Mouse (Mus musculus) midbrain, embryonic 14.5 days (tissue): ENCODE data around the gene Gm11111. TPM values are rescaled to one million over a fixed set of nuclear protein-coding genes. Genes with fewer than 3 reads are reported as not detected.

Source experiments
- ATAC-seq: fragments of 200-750 bp; cut with Nextera tagmentation; 2 replicates; pipeline ENCODE4 v1.8.0; 2017; ENCODE audit warnings: moderate number of reproducible peaks, moderate library complexity; ENCODE audit not compliant: low FRiP score, low TSS enrichment
- DNase-seq: peaks from one replicate; pipeline ENCODE4 v3.0.0-alpha.2; 2015
- H3K27ac ChIP-seq: fragments of 300-500 bp; sonication (generic); replicated peaks from 2 replicates; pipeline ENCODE4 v1.5.1; 2014; ENCODE audit warnings: mild to moderate bottlenecking, low read depth, low read length, moderate library complexity
- H3K27me3 ChIP-seq: fragments of 300-500 bp; sonication (generic); 2 replicates; pipeline ENCODE4 v1.6.1; 2014; ENCODE audit warnings: low read length, control low read depth, mixed read lengths; ENCODE audit not compliant: control insufficient read depth, insufficient read depth
- H3K36me3 ChIP-seq: fragments of 300-500 bp; sonication (generic); 2 replicates; pipeline ENCODE4 v1.6.1; 2014; ENCODE audit warnings: low read length, control low read depth; ENCODE audit not compliant: control insufficient read depth, insufficient read depth
- H3K4me1 ChIP-seq: fragments of 300-500 bp; sonication (generic); 2 replicates; pipeline ENCODE4 v1.6.1; 2014; ENCODE audit warnings: mild to moderate bottlenecking, antibody characterized with exemption, low read length, control low read depth; ENCODE audit not compliant: control insufficient read depth, insufficient read depth
- H3K4me2 ChIP-seq: fragments of 300-500 bp; sonication (generic); 2 replicates; pipeline ENCODE4 v1.6.1; 2014; ENCODE audit warnings: mild to moderate bottlenecking, low read length, moderate library complexity
- H3K4me3 ChIP-seq: fragments of 300-500 bp; sonication (generic); replicated peaks from 2 replicates; pipeline ENCODE4 v1.5.1; 2014; ENCODE audit warnings: low read depth, low read length
- H3K9ac ChIP-seq: fragments of 300-500 bp; sonication (generic); replicated peaks from 2 replicates; pipeline ENCODE4 v1.6.1; 2014; ENCODE audit warnings: mild to moderate bottlenecking, low read length, moderate library complexity
- H3K9me3 ChIP-seq: fragments of 300-500 bp; sonication (generic); 2 replicates; pipeline ENCODE4 v1.6.1; 2016; ENCODE audit warnings: low read length, control low read depth, mixed read lengths; ENCODE audit not compliant: control insufficient read depth
- WGBS: fragments of 180-500 bp; shearing (Covaris S2); extraction: QIAGEN DNeasy Blood & Tissue Kit; methylation state at CpG from one replicate; pipeline ENCODE4 v1.1.7; 2014; 5-methylcytosine and 5-hydroxymethylcytosine counted together
- polyA plus RNA-seq: library from polyadenylated mRNA; unstranded; fragments of >200 nt; fragmentation: Nextera tagmentation; extraction: Ambion mirVana; gene quantifications from 2 replicates; pipeline ENCODE4 v1.2.1, GENCODE M21; 2014

Gm11111 gene
- polyA plus RNA-seq, 1 experiment from 2014 or later = not detected

- H3K9me3 ChIP-seq = no peaks in the 10 kb centered on the region
- H3K36me3 ChIP-seq = no peaks in the 10 kb centered on the region
- WGBS = 73% methylated on average over 7 of the region's 7 CpGs
Measured at GRCm38 (mm10) chr5:98552811-98553601, 511 bp downstream of the Gm11111 start.

GRCm38 (mm10) chr5:98561301-98561700, 8.8 kb downstream of the Gm11111 start:
- H3K4me2 ChIP-seq = no peak overlapping the region
- 29% methylated on average over 4 of the region's 4 CpGs for WGBS
- no peaks in the 10 kb centered on the region for H3K9me3 ChIP-seq
- H3K4me1 ChIP-seq = no peaks in the 10 kb centered on the region
- no peaks in the 10 kb centered on the region for H3K36me3 ChIP-seq
- H3K4me3 ChIP-seq = no peak overlapping the region
- H3K9ac ChIP-seq = no peak overlapping the region
- DNase-seq (peak; percentile 29), ATAC-seq (no peak)
- no peak overlapping the region for H3K27ac ChIP-seq
- H3K27me3 ChIP-seq = no peaks in the 10 kb centered on the region

More at GRCm38 (mm10) chr5:98552811-98553601, 511 bp downstream of the Gm11111 start:
- no peaks in the 10 kb centered on the region for H3K27me3 ChIP-seq
- H3K4me1 ChIP-seq = no peaks in the 10 kb centered on the region
- no peak overlapping the region for H3K4me2 ChIP-seq
- no peak for ATAC-seq
- no peak overlapping the region for H3K27ac ChIP-seq
- no peak overlapping the region for H3K4me3 ChIP-seq
- no peak for DNase-seq
- H3K9ac ChIP-seq = no peak overlapping the region

- 92% methylated on average over 9 of the region's 9 CpGs for WGBS
- no peak overlapping the region for H3K9ac ChIP-seq
- ATAC-seq = no peak
- H3K4me2 ChIP-seq = no peak overlapping the region
- no peaks in the 10 kb centered on the region for H3K36me3 ChIP-seq
- no peaks in the 10 kb centered on the region for H3K4me1 ChIP-seq
- no peaks in the 10 kb centered on the region for H3K9me3 ChIP-seq
- H3K27ac ChIP-seq = no peak overlapping the region
- H3K27me3 ChIP-seq = no peaks in the 10 kb centered on the region
- DNase-seq = no peak
- H3K4me3 ChIP-seq = no peak overlapping the region
Measured at GRCm38 (mm10) chr5:98562806-98563205, 10.3 kb downstream of the Gm11111 start.

GRCm38 (mm10) chr5:98563801-98564200, 11.3 kb downstream of the Gm11111 start:
- H3K4me1 ChIP-seq = no peaks in the 10 kb centered on the region
- H3K36me3 ChIP-seq = no peaks in the 10 kb centered on the region
- H3K4me3 ChIP-seq = no peak overlapping the region
- ATAC-seq (no peak), DNase-seq (peak; percentile 11)
- no peak overlapping the region for H3K27ac ChIP-seq
- 23% methylated on average over 9 of the region's 9 CpGs for WGBS
- no peaks in the 10 kb centered on the region for H3K27me3 ChIP-seq
- no peaks in the 10 kb centered on the region for H3K9me3 ChIP-seq
- no peak overlapping the region for H3K9ac ChIP-seq
- H3K4me2 ChIP-seq = no peak overlapping the region

GRCm38 (mm10) chr5:98566461-98567193, 14.1 kb downstream of the Gm11111 start:
- peak; percentile 83 for DNase-seq
- no peaks in the 10 kb centered on the region for H3K27me3 ChIP-seq
- H3K9me3 ChIP-seq = no peaks in the 10 kb centered on the region
- no peak overlapping the region for H3K4me3 ChIP-seq
- H3K4me1 ChIP-seq = no peaks in the 10 kb centered on the region
- H3K9ac ChIP-seq = no peak overlapping the region
- peak; percentile 75 for ATAC-seq
- 28% methylated on average over 6 of the region's 6 CpGs for WGBS
- no peaks in the 10 kb centered on the region for H3K36me3 ChIP-seq
- no peak overlapping the region for H3K4me2 ChIP-seq
- no peak overlapping the region for H3K27ac ChIP-seq

- ATAC-seq = no peak
Measured at GRCm38 (mm10) chr5:98568481-98568880, 16.0 kb downstream of the Gm11111 start.

GRCm38 (mm10) chr5:98569029-98569513, 16.6 kb downstream of the Gm11111 start:
- no peaks in the 10 kb centered on the region for H3K27me3 ChIP-seq
- H3K4me1 ChIP-seq = no peaks in the 10 kb centered on the region
- H3K9ac ChIP-seq = no peak overlapping the region
- DNase-seq (no peak), ATAC-seq (no peak)
- WGBS = 79% methylated on average over 3 of the region's 3 CpGs
- no peak overlapping the region for H3K4me2 ChIP-seq
- H3K27ac ChIP-seq = no peak overlapping the region
- H3K36me3 ChIP-seq = no peaks in the 10 kb centered on the region
- H3K9me3 ChIP-seq = no peaks in the 10 kb centered on the region
- H3K4me3 ChIP-seq = no peak overlapping the region

More at GRCm38 (mm10) chr5:98568481-98568880, 16.0 kb downstream of the Gm11111 start:
- WGBS = 94% methylated on average over 4 of the region's 4 CpGs
- Histone ChIP-seq H3K4me2 (no peak overlapping the region), H3K9ac (no peak overlapping the region), H3K4me1 (no peaks in the 10 kb centered on the region), H3K9me3 (no peaks in the 10 kb centered on the region), H3K36me3 (no peaks in the 10 kb centered on the region), H3K4me3 (no peak overlapping the region), H3K27me3 (no peaks in the 10 kb centered on the region), H3K27ac (no peak overlapping the region)
- DNase-seq = no peak

- no peak overlapping the region for H3K4me3 ChIP-seq
- DNase-seq = no peak
- ATAC-seq = no peak
- 0 out of 2 replicates have a peak, but pooled peaks cover 3% of the 10 kb centered on the region for H3K4me1 ChIP-seq
- no peaks in the 10 kb centered on the region for H3K36me3 ChIP-seq
- no peaks in the 10 kb centered on the region for H3K9me3 ChIP-seq
- WGBS = 63% methylated on average over 4 of the region's 4 CpGs
- H3K9ac ChIP-seq = no peak overlapping the region
- no peak overlapping the region for H3K27ac ChIP-seq
- H3K27me3 ChIP-seq = no peaks in the 10 kb centered on the region
- H3K4me2 ChIP-seq = no peak overlapping the region
Measured at GRCm38 (mm10) chr5:98572392-98572791, 19.9 kb downstream of the Gm11111 start.
